Mouse (Mus musculus): Measurements from ENCODE around the gene Prss22.

DNA sequence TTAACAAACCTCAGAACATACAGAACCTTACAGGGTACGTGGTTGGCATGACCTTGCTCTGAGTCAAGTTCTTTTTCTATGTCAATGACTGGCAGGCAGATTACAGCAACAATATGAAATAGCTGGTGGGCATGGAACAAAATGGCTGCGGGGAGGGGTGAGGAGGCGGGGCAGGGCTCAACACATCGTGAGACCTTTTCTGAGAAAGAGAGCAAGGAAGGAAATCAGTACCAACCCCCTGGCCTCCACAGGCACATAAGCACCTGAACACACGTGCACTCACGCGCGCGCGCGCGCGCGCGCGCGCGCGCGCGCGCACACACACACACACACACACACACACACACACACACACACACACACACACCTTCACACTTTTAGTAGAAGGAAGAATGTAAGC lies 32.7 kb upstream of the Prss22 start:
- TF ChIP-seq CTCF (IDR thresholded peaks at IDR 0.05; ENCODE audit: low read depth, low read length), result no peak
- TF ChIP-seq POLR2A (IDR thresholded peaks at IDR 0.05; ENCODE audit: borderline replicate concordance, low read depth, low read length), result no peak
